Mouse (Mus musculus) layer of hippocampus, adult 11-12 months (tissue): ENCODE data around the gene Wnt10b.

Experiments
- DNase-seq: peaks from one replicate; pipeline ENCODE4 v3.0.0; 2022; ENCODE audit warnings: low spot score

The Wnt10b gene

DNA sequence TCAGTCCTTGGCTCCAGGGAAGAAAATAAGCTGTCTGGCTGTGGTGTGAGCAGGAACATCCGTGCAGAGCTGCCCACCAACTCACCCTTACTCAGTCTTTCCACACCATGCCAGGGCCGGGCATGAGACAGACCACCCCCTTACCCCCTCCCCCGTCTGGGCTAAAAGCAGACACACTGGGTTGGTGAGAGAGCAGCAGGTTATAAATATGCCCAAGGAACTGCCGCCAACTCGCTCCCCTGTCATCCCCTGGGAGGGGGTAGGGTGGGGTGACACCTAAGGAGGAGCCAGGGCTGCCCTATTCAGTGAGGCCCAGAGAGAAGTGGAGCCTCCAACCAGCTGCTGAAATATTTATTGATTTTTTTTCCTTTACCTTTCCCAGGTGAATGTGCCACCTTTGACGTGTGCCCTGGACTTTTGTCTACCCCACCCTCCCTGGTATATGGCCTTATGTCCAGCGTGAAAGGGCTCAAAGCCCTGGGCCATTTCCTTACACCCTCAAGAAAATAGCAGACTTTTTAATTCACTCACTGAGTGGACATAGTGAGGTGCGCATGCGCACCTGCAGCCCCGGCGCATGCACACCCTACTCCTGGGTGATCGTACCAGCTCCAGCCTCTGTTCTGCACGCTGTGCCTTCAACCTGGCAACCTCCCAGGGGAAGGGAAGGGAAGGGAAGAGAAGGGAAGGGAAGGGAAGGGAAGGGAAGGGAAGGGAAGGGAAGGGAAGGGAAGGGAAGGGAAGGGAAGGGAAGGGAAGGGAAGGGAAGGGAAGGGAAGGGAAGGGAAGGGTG, 19.0 kb upstream of the Wnt10b start:
- no peak for DNase-seq

DNA sequence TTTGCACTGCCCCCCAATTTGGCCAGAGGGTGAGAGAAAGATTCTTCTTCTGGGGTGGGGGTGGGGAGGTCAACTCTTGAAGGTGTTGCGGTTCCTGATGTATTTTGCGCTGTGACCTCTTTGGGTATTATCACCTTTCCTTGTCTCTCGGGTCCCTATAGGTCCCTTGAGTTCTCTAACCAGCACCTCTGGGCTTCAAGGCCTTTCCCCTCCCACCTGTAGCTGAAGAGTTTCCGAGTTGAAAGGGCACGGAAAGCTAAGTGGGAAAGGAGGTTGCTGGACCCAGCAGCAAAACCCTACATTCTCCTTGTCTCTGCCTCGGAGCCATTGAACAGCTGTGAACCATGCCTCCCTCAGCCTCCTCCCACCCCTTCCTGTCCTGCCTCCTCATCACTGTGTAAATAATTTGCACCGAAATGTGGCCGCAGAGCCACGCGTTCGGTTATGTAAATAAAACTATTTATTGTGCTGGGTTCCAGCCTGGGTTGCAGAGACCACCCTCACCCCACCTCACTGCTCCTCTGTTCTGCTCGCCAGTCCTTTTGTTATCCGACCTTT, 15.3 kb upstream of the Wnt10b start:
- DNase-seq, result no peak

- no peak for DNase-seq
Measured at GRCm38 (mm10) chr15:98792233-98793020, 14.5 kb upstream of the Wnt10b start.

DNA sequence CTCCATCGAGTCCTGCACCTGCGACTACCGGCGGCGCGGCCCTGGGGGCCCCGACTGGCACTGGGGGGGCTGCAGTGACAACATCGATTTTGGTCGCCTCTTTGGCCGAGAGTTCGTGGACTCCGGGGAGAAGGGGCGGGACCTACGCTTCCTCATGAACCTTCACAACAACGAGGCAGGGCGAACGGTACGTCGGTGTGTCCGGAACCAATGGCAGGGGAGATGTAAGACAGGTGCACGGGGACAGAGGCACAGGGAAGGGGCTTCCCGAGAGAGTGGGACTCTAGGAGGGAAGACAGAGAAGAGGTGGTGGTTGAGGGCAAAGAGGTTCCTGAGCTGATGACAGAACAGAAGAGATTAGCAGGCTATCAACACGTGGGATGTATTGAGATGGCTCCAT, 13.8 kb upstream of the Wnt10b start:
- no peak for DNase-seq

GRCm38 (mm10) chr15:98791221-98791620, 13.3 kb upstream of the Wnt10b start:
- DNase-seq, result no peak

- DNase-seq, result no peak
Measured at GRCm38 (mm10) chr15:98790761-98791160, 12.8 kb upstream of the Wnt10b start.

DNA sequence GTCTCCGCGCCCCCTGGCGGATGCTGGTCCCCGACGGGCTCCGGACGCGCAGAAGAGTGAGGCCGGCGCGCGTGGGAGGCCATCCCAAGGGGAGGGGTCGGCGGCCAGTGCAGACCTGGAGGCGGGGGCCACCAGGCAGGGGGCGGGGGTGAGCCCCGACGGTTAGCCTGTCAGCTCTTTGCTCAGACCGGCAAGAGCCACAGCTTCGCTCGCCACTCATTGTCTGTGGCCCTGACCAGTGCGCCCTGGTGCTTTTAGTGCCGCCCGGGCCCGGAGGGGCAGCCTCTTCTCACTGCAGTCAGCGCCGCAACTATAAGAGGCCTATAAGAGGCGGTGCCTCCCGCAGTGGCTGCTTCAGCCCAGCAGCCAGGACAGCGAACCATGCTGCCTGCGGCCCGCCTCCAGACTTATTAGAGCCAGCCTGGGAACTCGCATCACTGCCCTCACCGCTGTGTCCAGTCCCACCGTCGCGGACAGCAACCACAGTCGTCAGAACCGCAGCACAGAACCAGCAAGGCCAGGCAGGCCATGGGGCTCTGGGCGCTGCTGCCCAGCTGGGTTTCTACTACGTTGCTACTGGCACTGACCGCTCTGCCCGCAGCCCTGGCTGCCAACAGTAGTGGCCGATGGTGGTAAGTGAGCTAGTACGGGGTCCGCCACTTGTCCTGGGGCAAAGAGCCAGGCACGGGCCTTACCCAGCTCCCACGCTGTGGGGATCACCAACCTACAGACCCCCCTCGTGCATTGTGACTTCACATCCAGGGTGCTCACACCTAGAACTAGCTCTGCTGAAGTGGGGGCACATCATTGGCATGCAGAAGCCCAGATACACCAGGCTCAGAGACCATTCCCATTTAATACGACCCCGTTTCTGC, 11.9 kb upstream of the Wnt10b start, which contains the start of gene Wnt1:
Gene Wnt1 (plus strand): TSS at position 197 of the 875 bp plus-strand sequence.
- no peak for DNase-seq

DNA sequence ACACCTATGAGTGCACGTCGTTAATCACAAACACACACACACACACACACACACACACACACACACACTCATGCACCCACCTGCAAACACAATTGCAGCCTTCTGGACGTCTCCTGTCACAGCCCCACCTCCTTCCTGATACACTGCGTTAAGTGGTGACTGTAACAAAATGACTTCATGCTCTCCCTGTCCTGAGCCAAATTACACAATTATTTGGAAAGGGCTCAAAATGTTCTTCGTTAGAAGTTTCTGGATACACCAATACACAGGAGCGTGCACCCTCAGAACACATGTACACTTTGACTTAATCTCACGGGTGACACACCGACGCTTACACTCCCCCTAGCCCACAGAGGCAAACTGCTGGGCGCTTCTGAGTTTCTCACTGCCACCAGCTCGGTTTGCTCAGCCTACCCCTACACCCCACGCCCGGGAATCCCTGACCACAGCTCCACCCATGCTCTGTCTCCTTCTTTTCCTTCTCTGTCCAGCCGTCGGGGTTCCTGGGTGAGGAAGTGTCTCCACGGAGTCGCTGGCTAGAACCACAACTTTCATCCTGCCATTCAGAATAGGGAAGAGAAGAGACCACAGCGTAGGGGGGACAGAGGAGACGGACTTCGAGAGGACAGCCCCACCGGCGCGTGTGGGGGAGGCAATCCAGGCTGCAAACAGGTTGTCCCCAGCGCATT, 11.2 kb upstream of the Wnt10b start:
- DNase-seq, result no peak

GRCm38 (mm10) chr15:98787930-98788329, 10.0 kb upstream of the Wnt10b start:
- DNase-seq, result no peak

DNA sequence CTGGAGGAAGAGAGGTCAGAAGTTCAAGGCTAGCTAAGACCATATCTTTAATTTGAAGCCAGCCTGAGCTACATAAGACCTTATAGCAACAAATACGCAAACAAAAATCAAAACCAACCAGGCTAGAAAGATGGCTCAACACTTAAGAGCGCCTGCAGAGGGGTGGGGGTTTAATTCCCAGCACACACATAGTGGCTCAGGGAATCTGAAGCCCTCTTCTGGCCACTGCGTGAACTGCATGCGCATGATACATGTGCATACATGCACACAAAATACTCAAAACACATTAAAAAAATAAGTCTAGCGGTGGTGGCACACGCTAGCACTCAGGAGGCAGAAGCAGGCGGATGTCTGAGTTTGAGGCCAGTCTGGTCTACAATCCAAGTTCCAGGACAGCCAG, 7.8 kb upstream of the Wnt10b start:
- no peak for DNase-seq

DNA sequence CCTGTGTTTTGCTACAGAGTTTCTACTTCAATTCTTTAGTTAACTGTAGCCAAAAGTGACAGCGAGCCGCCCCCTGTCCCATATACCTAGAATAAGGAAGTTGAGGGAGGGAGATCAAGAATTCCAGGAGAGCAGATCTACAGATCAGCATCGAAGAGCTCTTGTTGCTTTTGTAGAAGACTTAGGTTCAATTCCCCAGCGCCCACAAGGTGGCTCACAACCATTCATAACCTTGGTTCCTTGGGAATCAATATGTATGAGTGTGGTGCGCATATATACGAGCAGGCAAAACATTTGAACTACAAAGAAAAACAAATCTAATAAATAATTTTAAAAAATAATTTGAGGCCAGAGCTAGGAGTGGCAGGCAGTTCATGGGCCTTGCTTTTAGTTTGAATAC, 3.2 kb upstream of the Wnt10b start:
- no peak for DNase-seq

- no peak for DNase-seq
Measured at GRCm38 (mm10) chr15:98780573-98780972, 2.6 kb upstream of the Wnt10b start.

DNA sequence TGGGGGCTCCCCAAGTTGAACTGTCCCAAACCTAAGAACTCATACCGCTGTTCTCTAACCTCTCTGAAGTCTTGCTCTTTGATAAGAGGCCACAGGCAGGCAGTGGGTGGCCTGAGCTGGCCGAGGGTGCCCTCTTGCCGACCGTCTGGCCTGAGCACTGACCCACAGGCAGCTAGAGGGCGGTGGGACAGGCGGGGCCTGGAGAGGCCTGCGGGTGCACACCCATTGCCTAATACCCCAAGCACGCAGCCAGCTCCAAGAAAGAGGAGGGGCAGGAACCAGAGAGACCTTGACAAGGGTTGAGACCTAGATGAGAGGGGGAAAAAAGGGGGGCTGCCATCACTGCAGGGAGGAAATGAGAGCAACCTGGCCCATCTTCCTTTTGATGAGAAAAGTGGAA, 2.1 kb upstream of the Wnt10b start:
- no peak for DNase-seq

- DNase-seq, result no peak
Measured at GRCm38 (mm10) chr15:98778806-98779205, 856 bp upstream of the Wnt10b start.

DNA sequence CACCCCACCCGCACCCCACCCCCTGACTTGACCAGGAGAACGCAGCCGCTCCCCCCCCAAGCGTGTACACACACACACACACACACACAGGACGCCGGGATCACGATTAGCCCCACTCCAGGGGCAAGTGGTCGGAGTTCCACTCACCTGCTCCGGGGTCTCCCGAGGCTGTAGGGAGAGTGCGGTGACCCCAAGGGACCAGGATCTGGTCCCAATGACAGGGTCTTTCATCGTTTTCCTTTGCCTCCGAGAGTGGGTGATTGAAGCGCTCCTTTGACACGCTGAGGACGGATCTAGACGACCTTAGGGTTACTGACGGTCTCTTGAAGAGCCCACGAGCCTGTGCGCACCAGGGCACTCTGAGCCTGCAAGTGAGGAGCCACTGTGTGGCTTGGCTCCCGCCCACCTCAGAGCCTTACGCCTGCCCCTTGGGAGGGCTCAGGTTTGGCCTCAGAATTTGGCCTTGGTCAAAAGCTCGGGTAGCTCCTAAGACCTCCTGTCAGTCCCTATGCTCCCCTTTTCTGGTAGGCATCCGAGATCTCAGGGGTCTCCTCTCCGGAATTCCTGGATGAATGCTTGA, 331 bp upstream of the Wnt10b start:
- no peak for DNase-seq

GRCm38 (mm10) chr15:98777005-98777616, 839 bp downstream of the Wnt10b start:
- DNase-seq, result no peak

GRCm38 (mm10) chr15:98776280-98777004, 1.5 kb downstream of the Wnt10b start:
- DNase-seq, result no peak

GRCm38 (mm10) chr15:98775533-98775932, 2.4 kb downstream of the Wnt10b start:
- DNase-seq, result no peak

DNA sequence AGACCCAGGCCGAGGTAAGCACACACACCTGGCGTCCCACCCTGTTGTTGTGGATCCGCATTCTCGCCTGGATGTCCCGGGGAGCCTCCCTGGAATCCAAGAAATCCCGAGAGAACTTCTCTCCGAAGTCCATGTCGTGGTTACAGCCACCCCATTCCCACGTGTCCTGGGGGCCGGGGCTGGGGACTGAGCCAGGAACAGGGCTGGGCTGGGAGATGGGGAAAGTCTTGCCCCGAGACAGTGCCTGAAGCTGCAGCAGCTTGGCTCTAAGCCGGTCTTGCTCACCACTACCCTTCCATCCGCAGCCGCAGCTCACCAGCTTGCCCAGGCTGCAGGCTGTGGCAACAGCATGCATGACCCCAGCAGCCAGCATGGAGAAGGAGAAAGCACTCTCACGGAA, 3.9 kb downstream of the Wnt10b start:
- no peak for DNase-seq
